Mouse (Mus musculus): ENCODE results near the gene Spink4.

DNA sequence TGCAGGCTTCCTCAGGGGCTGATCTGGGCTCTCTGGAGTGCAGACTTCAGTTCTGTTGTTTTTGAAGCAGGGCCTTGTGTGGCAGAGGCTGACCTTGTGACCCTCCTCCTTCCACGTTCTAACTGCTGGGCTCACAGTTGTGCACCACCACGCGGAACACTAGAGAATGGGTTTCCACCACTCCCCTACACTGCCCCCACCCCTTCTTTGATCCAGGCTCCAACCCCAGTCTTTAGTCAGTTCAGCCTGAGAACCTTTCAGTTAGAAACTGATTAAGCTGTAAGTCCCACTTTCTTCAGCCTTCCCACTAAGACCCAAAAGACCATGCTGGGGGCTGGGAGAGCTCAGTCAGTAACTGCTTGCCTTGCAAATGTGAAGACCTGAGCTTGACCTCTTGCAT lies 5.7 kb downstream of the Spink4 start:
- no peak for TF ChIP-seq CTCF (IDR thresholded peaks at IDR 0.05 in 2 of 3, conservative IDR thresholded peaks at IDR 0.05 in 1 of 3; ENCODE audit: control insufficient read depth in 1 of 3, insufficient read depth in 1 of 3, low read depth in 2 of 3, low read length in 3 of 3, poor library complexity in 1 of 3, severe bottlenecking in 1 of 3)
- TF ChIP-seq POLR2A (IDR thresholded peaks at IDR 0.05; ENCODE audit: control insufficient read depth in 1 of 2, insufficient read depth in 1 of 2, low read depth in 1 of 2, low read length in 2 of 2, poor library complexity in 1 of 2), result no peak
- TF ChIP-seq EP300 (IDR thresholded peaks at IDR 0.05; ENCODE audit: low read depth in 1 of 2, low read length in 2 of 2), result no peak
- TF ChIP-seq HCFC1 (IDR thresholded peaks at IDR 0.05; ENCODE audit: low read depth, low read length), result no peak
- TF ChIP-seq MAZ (IDR thresholded peaks at IDR 0.05; ENCODE audit: low read depth, low read length), result no peak
- no peak for TF ChIP-seq BHLHE40 (IDR thresholded peaks at IDR 0.05; ENCODE audit: borderline replicate concordance, low read depth, low read length)
- TF ChIP-seq ETS1 (IDR thresholded peaks at IDR 0.05; ENCODE audit: low read depth, low read length), result no peak
- no peak for TF ChIP-seq MEF2A (IDR thresholded peaks at IDR 0.05; ENCODE audit: extremely low read depth, insufficient replicate concordance, low read depth, low read length, poor library complexity, severe bottlenecking)
